Mouse (Mus musculus): ENCODE measurements around the gene Aldh3a2.
"Not testable (repeated sequence)": the region's sequence is repeated elsewhere in the genome, so short reads cannot be mapped to it uniquely, and the experiment has no call there.

The Aldh3a2 gene

DNA sequence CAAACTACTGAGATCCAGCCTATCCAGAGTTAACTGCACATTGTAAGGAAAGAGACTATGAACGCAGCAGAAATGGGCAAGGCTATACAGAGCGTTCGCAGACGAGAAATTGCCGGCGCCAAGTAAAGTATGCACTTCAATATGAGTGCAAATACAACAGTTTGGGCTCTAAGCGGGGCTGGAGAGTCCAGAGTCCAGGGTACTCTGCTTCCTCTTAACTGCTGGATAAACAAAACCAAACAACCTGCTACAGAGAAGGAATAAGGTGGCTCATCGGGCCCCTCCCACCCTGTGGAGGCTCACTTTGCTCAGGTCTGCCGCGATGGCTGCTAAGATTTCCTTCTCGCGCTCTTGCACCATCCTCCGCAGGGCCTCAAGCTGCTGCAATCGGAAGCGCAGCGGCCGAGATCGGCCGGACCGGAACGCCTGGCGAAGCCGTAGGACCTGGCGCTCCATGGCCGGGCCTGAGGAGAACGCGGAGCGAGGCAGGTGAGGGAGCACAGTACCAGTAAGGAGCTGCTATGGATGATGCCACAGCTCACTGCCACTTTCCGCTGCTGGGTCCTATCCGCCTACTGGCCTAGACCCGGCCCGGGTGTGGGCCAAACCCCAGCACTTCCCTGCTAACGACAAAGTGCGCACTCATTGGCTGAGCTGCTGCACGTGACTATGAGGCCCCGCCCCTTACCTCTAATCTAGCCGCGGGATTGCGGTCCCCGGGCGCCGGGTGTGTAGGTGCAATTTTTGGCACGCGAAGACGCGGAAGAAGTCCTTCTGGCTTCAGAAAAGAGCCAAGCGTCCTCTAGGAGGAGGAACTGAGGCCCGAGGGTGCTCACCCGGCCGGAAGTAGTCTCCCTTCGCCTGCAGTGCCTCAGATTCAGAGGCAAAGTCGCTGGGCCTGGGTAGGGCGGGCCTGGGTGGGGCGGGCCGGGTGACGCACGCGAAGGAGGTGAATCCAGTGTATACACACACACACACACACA, at the start of gene Aldh3a2:
Aldh3a2 (minus strand) TSS at position 914 of the 983 bp plus-strand sequence.
- in situ Hi-C loops (cut with MboI): no loop called here

DNA sequence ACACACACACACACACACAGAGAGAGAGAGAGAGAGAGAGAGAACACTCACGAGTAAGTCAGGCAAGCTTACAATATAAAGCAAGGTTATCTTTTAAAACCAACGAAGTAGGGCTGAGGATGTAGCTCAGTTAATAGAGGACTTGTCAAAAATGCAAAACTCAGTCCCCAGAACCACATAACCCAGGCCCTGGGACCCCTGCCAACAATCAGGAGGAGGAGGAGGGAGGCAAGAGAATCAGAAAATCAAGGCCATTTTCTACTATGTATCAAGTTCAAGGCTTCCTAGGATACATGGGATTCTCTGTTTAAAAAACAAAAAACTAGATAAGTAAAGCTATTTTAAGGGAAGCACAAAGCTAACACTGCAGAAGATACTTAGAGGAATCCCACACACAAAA, 49.6 kb upstream of the Aldh3a2 start:
- in situ Hi-C loops (cut with MboI): no loop called here

DNA sequence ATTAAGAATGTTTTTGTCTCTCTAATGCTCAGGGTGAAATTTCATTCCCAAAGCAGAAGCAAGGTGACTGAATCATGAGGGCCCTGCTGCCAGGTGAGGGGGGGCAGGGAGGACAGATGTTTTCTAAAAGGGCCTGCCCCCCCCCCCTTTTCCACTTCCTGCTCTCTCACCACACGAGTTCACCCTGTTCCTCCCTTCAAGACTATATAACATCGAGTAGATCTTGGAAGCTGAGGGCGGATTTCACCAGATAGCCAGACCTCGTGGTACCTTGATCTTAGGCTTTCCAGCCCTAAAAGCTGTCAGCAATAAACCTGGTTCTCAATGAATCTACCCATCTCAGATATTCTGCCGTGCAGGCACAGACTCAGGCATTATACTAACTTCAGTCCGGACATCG, 43.1 kb upstream of the Aldh3a2 start:
- in situ Hi-C loops (cut with MboI): no loop called here

GRCm38 (mm10) chr11:61309831-61310230, 42.6 kb upstream of the Aldh3a2 start:
- in situ Hi-C loops (cut with MboI): no loop called here

DNA sequence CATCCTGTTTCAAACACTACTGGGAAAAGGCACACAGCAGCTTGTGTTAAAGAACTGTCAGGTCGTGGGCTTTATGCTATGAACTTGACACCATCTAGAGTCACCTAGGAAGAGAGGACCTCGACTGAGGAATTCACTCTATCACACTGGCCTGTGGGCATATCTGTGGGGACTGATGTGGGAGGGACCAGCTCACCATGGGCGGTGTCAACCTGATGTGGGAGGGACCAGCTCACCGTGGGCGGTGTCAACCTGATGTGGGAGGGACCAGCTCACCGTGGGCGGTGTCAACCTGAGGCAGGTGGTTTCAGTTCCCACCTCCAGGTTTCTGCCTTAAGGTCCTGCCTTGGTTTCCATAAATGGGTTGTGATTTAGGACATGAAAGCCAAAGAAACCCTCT, 40.5 kb upstream of the Aldh3a2 start:
- in situ Hi-C loops (cut with MboI): no loop called here

- in situ Hi-C loops (cut with MboI): no loop called here
These were observed 38.1 kb upstream of the Aldh3a2 start for GRCm38 (mm10) chr11:61305377-61305776.

DNA sequence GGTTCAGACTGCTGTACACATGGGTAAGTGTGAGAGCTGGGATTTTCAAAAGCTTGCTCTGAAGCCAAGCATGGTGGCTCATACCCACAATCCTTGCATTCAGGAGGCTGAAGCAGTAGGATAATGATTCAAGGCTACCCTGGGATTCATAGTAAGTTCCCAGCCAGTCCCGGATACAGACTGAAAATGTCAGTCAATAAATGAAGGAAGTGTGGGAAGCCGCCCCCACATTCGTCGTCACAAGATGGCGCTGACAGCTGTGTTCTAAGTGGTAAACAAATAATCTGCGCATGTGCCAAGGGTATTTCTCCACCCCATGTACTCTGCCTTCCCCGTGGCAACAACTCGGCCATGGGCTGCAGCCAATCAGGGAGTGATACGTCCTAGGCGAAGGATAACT, 37.3 kb upstream of the Aldh3a2 start:
- in situ Hi-C loops (cut with MboI): not testable (repeated sequence)

DNA sequence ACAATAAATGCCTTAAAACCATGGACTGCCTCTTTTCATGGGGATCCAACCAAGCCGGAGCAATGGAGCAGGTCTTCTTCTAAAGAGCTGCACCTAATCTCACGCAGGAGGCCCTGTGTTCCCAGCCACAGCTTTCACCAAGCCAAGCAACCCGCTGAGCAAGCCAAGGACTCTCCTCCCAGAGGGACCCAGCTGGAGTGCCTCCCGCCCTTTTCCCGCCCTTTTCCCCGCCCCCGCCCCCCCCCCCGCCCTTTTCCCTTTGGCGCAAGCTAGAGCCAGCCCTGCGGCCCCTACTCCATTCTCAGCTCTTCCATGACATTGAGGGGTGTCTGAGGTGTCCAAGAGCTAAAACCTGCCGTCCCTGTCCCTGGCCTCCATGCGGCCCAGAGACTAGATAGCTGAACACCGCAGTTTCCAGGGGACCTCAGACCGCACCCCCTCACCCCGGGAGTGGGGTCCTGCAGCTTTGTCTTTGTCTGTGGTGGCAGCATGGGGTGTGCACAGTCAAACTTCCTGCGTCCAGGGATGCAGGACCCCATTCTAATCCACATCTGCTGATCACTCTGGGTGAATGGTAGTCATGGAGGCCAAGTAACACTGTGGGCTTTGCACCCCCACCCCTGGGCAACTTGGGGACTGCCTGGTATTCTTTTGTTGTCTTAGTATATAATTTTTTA, 33.6 kb upstream of the Aldh3a2 start:
- in situ Hi-C loops (cut with MboI): no loop called here

DNA sequence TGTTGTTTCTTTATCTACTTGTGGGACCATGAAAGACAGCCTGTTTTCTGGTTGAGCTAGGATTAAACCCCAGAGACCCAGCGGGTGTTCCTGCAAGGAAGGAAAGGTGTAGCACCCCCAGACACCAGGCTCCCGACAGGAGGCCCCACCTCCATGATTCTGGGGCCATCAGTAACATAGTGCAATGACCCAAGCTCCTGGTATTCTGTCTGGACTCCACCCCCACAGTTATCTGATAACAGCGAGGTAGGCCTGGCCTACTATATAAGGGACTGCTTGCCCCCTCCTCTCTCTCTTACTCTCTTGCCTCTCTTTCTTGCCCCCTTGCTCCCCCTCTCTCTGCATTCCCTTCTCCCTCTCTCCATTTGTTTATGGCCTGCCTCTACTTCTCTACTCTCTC, 32.9 kb upstream of the Aldh3a2 start:
- in situ Hi-C loops (cut with MboI): no loop called here

DNA sequence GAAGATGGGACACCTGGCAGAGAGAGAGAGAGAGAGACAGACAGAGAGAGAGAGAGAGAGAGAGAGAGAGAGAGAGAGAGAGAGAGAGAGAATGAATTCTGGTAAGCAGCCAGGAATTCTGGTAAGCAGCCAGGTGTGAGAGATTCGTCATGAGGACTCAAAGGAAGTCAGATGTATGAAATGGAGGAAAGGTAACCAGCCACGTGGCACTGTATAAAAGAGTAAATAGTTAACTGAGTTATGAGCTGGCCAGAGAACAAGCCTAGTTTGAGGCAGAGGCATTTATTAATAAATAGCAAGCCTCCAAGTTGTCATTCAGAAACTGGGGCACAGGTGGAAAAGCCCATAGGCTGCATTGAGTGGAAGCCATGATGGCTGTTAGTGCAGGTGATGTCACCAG, 30.6 kb upstream of the Aldh3a2 start:
- in situ Hi-C loops (cut with MboI): no loop called here

GRCm38 (mm10) chr11:61297326-61297725, 30.1 kb upstream of the Aldh3a2 start:
- in situ Hi-C loops (cut with MboI): no loop called here

DNA sequence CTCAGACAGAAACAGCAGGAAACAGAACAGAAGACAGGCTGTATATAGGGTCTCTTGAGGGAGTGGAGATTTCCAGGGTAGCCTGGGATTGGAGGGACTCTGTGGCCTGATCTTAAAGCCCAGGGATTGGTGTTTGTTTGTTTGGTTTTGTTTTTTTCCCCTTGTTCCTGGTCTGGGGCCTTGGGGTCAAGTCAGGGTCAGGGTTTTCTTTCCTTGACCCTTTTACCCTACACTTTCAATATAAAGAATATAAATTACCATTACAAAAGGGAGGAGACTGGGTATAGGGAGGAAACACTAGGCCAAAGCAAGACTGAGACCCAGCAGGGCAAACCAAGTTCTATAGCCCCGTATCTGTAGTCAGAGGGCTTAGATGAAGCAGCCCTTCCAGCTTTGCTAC, 29.3 kb upstream of the Aldh3a2 start:
- in situ Hi-C loops (cut with MboI): no loop called here

DNA sequence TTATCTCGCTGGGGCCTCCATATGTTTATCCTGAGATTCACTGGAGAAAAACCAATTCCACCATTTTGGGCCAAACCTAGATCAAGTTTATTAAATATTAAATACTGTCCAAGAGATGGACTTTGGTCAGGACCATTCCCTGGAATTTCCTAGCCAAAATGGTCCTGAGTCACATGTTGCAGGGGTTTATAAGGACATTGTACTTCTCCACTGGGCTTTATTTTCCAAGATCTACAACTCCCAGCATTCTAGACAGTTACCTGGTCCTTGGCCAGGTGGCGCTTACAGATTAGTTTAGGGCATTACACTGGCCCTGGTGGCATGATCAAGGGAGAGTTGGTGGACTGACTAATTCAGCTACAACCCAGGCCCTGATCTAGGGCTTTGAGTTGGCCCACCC, 28.3 kb upstream of the Aldh3a2 start:
- in situ Hi-C loops (cut with MboI): no loop called here

- in situ Hi-C loops (cut with MboI): no loop called here
These were observed 27.2 kb upstream of the Aldh3a2 start for GRCm38 (mm10) chr11:61294431-61294830.

GRCm38 (mm10) chr11:61293251-61293650, 26.0 kb upstream of the Aldh3a2 start:
- in situ Hi-C loops (cut with MboI): no loop called here

GRCm38 (mm10) chr11:61284323-61284722, 17.1 kb upstream of the Aldh3a2 start:
- in situ Hi-C loops (cut with MboI): no loop called here

DNA sequence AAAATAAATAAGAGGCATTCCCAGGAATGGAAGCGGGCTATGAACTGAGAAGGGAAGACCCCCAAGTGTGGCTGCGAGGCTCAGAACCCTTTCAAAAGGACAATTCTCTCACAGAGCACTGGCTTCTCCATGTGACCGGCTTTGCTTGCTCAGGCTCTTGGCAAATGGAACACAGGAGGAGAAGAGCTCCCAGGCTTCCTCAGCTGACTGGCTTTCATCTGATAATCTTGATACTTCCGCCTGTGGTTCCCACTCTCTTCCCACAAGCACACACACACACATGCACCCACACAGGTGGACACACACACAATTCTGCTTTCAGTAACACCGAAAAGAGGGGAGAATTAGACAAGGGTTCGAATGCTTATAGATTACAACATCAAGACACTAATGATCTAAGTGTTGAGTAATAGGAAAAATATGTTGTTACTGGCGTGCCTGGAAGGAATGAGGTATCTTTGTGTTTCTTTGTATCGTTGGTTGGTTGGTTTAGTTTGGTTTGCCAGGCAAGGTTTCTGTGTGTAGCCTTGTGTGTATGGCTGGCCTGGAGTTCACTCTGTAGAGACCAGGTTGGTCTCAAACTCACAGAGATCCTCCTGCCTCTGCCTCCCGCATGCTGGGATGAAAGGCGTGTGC, 16.3 kb upstream of the Aldh3a2 start:
- in situ Hi-C loops (cut with MboI): no loop called here

DNA sequence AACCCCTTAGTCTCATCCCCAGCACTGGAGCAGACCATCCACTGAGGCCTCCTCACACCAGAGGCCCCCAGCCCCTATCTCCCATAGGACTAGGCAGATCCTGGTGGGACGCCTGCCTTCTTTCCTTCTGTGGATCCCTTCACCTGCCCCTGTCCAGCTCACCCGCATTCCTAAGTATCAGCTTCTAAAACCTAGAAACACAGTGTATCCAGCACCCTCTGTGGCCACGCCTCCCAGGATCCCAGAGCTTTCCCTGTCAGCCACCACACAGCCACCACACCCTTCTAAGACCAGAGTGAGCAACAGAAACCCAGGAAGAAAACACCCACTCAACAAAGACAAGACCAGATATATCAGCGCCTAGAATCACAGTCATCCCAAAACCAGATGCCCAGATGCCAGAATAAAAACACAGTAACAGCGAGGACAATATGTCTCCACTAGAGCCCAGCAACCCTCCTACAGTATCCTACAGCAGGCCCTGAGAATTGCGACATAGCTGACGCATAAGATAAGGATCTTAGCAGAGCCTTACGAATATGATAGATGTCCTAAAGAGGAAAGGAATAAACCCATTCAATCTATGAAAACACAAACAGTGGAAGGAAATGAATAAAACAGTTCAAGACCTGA, 11.3 kb upstream of the Aldh3a2 start:
- in situ Hi-C loops (cut with MboI): no loop called here

GRCm38 (mm10) chr11:61277937-61278336, 10.7 kb upstream of the Aldh3a2 start:
- in situ Hi-C loops (cut with MboI): no loop called here

- in situ Hi-C loops (cut with MboI): no loop called here
These were observed 9.2 kb upstream of the Aldh3a2 start for GRCm38 (mm10) chr11:61276482-61276881.

- in situ Hi-C loops (cut with MboI): no loop called here
These were observed 7.8 kb upstream of the Aldh3a2 start for GRCm38 (mm10) chr11:61275106-61275505.

DNA sequence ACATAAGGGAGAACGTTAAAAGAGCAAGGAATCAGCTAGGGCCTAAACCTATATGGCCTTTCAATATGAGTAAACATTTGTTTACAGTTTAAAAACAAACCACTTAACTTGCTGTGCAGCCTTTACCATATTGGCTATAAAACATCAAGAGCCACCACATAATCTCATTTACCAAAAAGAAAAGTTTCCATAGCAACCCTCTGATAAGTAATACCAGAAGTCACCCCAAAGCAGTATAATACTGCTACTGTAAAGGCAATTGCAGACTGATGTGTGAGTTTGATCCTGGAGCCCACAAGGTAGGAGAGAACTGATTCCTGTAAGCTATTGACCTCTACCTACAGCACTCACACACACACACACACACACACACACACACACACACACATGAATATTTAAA, 7.2 kb upstream of the Aldh3a2 start:
- in situ Hi-C loops (cut with MboI): no loop called here

All from mature B cell (primary cell).